18 mouse cellular contexts compared by ENCODE assay signal in the genomic region with DNA sequence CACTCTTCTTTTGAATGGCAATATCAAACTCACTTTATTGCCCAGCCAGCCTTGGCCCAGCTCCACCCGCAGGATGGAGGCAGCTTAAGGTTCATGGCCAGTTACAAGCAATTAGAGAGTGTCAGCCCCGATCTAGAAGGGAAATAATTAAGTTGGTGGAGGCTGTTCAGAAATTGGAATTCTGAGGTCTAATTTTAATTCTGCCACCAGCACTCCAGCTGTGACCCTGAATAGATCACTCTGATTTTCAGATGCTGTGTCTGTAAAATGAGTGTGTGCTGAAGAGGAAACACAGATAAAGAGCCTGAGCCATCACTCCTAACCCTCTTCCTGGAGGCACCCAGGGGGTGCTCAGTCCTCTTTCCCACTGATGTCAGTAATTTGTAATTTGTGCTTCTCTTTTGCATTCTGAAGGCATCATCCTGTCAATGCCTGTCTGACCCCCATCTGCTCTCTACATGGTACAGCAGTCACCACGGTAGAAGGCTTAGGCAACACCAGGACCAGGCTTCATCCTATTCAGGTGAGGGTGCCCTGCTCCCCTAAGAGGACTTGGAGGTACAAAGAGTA. TPM values are rescaled to one million over a fixed set of nuclear protein-coding genes. Genes with fewer than 3 reads are reported as not detected.
DNase-seq lines count a peak whose midpoint lies in the region; ATAC-seq lines count a peak whose summit lies in the region.
"Had no signal": no experiment of that assay in that cellular context is flagged by ENCODE, and none has a peak within 500 bp of the region (broad histone marks: within the 10 kb centered on the region; RNA-seq: fewer than 3 reads in every experiment).

No protein-coding gene starts in this region.

- H3K4me1 ChIP-seq in neural tube, embryonic 12.5 days, result no peaks in the 10 kb centered on the region; the same call in 1 of the 2 replicates
- no peaks in the 10 kb centered on the region for H3K4me1 ChIP-seq in neural tube, embryonic 15.5 days
- H3K4me1 ChIP-seq in hindbrain, embryonic 12.5 days, result peaks cover 7% of the 10 kb centered on the region; the same call in 1 of the 2 replicates
- no peaks in the 10 kb centered on the region for H3K4me1 ChIP-seq in neural tube, embryonic 14.5 days (ENCODE audit: control insufficient read depth, insufficient read depth, low read length)
- H3K4me1 ChIP-seq in heart, embryonic 11.5 days (ENCODE audit: control insufficient read depth, insufficient read depth, low read length), result no peaks in the 10 kb centered on the region
- H3K4me1 ChIP-seq: embryonic facial prominence, embryonic 10.5 days; heart, embryonic 13.5 days had no signal

- H3K27ac ChIP-seq in neural tube, embryonic 12.5 days, result no peak overlapping the region
- no peak overlapping the region for H3K27ac ChIP-seq in neural tube, embryonic 15.5 days (replicated peaks)
- peak overlapping the region; percentile 45 for H3K27ac ChIP-seq in hindbrain, embryonic 12.5 days
- no peak overlapping the region for H3K27ac ChIP-seq in neural tube, embryonic 14.5 days (ENCODE audit: low read depth, low read length)
- H3K27ac ChIP-seq in heart, embryonic 11.5 days (ENCODE audit: low read depth, low read length), result no peak overlapping the region
- H3K27ac ChIP-seq: embryonic facial prominence, embryonic 10.5 days; heart, embryonic 13.5 days; kidney, postnatal 0 days; layer of hippocampus, adult 2 months had no signal

- peak; percentile 66; the same call in 1 of the 2 replicates for ATAC-seq in neural tube, embryonic 12.5 days (ENCODE audit: low FRiP score, low read depth)
- ATAC-seq in neural tube, embryonic 15.5 days (ENCODE audit: low FRiP score), result no peak
- peak; percentile 82 for ATAC-seq in hindbrain, embryonic 12.5 days (ENCODE audit: low FRiP score)
- ATAC-seq in neural tube, embryonic 14.5 days (ENCODE audit: low read depth), result peak; percentile 60
- ATAC-seq in heart, embryonic 11.5 days (replicated peaks; ENCODE audit: insufficient number of reproducible peaks, low FRiP score, low TSS enrichment), result no peak

- no peak overlapping the region for H3K4me3 ChIP-seq in neural tube, embryonic 12.5 days
- no peak overlapping the region for H3K4me3 ChIP-seq in neural tube, embryonic 15.5 days (replicated peaks)
- H3K4me3 ChIP-seq in hindbrain, embryonic 12.5 days, result no peak overlapping the region
- H3K4me3 ChIP-seq in neural tube, embryonic 14.5 days (ENCODE audit: low read depth, low read length), result no peak overlapping the region
- H3K4me3 ChIP-seq in heart, embryonic 11.5 days (ENCODE audit: low read depth, low read length), result no peak overlapping the region
- H3K4me3 ChIP-seq: embryonic facial prominence, embryonic 10.5 days; heart, embryonic 13.5 days; layer of hippocampus, adult 2 months had no signal

- H3K27me3 ChIP-seq in neural tube, embryonic 12.5 days (replicated peaks), result no peaks in the 10 kb centered on the region
- H3K27me3 ChIP-seq in neural tube, embryonic 15.5 days (replicated peaks), result no peaks in the 10 kb centered on the region
- H3K27me3 ChIP-seq in hindbrain, embryonic 12.5 days, result no peaks in the 10 kb centered on the region
- H3K27me3 ChIP-seq in neural tube, embryonic 14.5 days (ENCODE audit: control insufficient read depth, insufficient read depth, low read length), result no peaks in the 10 kb centered on the region
- no peaks in the 10 kb centered on the region for H3K27me3 ChIP-seq in heart, embryonic 11.5 days (ENCODE audit: control insufficient read depth, insufficient read depth, low read length)
- H3K27me3 ChIP-seq: heart, embryonic 13.5 days had no signal

- no peaks in the 10 kb centered on the region for H3K36me3 ChIP-seq in neural tube, embryonic 12.5 days
- H3K36me3 ChIP-seq in neural tube, embryonic 15.5 days, result no peaks in the 10 kb centered on the region
- H3K36me3 ChIP-seq in hindbrain, embryonic 12.5 days, result no peaks in the 10 kb centered on the region
- no peaks in the 10 kb centered on the region for H3K36me3 ChIP-seq in neural tube, embryonic 14.5 days (ENCODE audit: control insufficient read depth, insufficient read depth, low read length)
- no peaks in the 10 kb centered on the region for H3K36me3 ChIP-seq in heart, embryonic 11.5 days (ENCODE audit: control insufficient read depth, insufficient read depth, low read length)
- H3K36me3 ChIP-seq: embryonic facial prominence, embryonic 10.5 days; heart, embryonic 13.5 days had no signal

- peak; percentile 44 to 64 for DNase-seq in cerebellum, postnatal 14 days
- no peak for DNase-seq in cerebellum, postnatal 36 days
- DNase-seq in embryo, embryonic 11 days, result no peak
- DNase-seq: adrenal gland, postnatal 10 days; heart, postnatal 4 days; kidney, adult 11 months; left cerebral cortex, postnatal 4 days; lung, adult 18-20 months had no signal

- 43% methylated on average over 3 of the region's 3 CpGs for WGBS in neural tube, embryonic 12.5 days
- 23% methylated on average over 3 of the region's 3 CpGs for WGBS in neural tube, embryonic 15.5 days
- WGBS in hindbrain, embryonic 12.5 days, result 62% methylated on average over 3 of the region's 3 CpGs
- WGBS in neural tube, embryonic 14.5 days, result 26% methylated on average over 3 of the region's 3 CpGs
- WGBS in heart, embryonic 11.5 days (ENCODE audit: insufficient replicate concordance), result 69% methylated on average over 3 of the region's 3 CpGs

- H3K9ac ChIP-seq in neural tube, embryonic 12.5 days, result no peak overlapping the region
- H3K9ac ChIP-seq in neural tube, embryonic 15.5 days (replicated peaks), result no peak overlapping the region
- H3K9ac ChIP-seq in hindbrain, embryonic 12.5 days, result no peak overlapping the region
- H3K9ac ChIP-seq in neural tube, embryonic 14.5 days (replicated peaks; ENCODE audit: low read depth, low read length), result no peak overlapping the region
- H3K9ac ChIP-seq in heart, embryonic 11.5 days (ENCODE audit: low read depth, low read length), result no peak overlapping the region
- H3K9ac ChIP-seq: heart, embryonic 13.5 days had no signal

- H3K4me2 ChIP-seq in neural tube, embryonic 12.5 days (replicated peaks), result no peak overlapping the region
- H3K4me2 ChIP-seq in neural tube, embryonic 15.5 days, result no peak overlapping the region
- H3K4me2 ChIP-seq in hindbrain, embryonic 12.5 days (replicated peaks), result no peak overlapping the region
- no peak overlapping the region for H3K4me2 ChIP-seq in neural tube, embryonic 14.5 days (ENCODE audit: low read depth, low read length)
- H3K4me2 ChIP-seq in heart, embryonic 11.5 days, result no peak overlapping the region
- H3K4me2 ChIP-seq: heart, embryonic 13.5 days had no signal

- no peaks in the 10 kb centered on the region for H3K9me3 ChIP-seq in neural tube, embryonic 12.5 days
- no peaks in the 10 kb centered on the region for H3K9me3 ChIP-seq in neural tube, embryonic 15.5 days (replicated peaks)
- H3K9me3 ChIP-seq in hindbrain, embryonic 12.5 days (replicated peaks), result no peaks in the 10 kb centered on the region
- no peaks in the 10 kb centered on the region for H3K9me3 ChIP-seq in neural tube, embryonic 14.5 days (ENCODE audit: control insufficient read depth, low read length)
- no peaks in the 10 kb centered on the region for H3K9me3 ChIP-seq in heart, embryonic 11.5 days (replicated peaks; ENCODE audit: control insufficient read depth, low read length)
- H3K9me3 ChIP-seq: embryonic facial prominence, embryonic 10.5 days; heart, embryonic 13.5 days had no signal

RNA-seq across cellular contexts. Expression of a gene that starts 17.1 kb away (rescaled TPM):
- 0.18 and 0.24 TPM in 2 replicates for polyA plus RNA-seq in neural tube, embryonic 12.5 days (2016; fragmentation: Nextera tagmentation; extraction: Ambion mirVana)
- polyA plus RNA-seq in neural tube, embryonic 15.5 days (2015; fragmentation: Nextera tagmentation; extraction: Ambion mirVana), result 0.22 TPM in 2 replicates
- polyA plus RNA-seq in hindbrain, embryonic 12.5 days (2016; fragmentation: Nextera tagmentation; extraction: Ambion mirVana), result 0.17 and 0.34 TPM in 2 replicates
- 0.08 and 0.28 TPM in 2 replicates for polyA plus RNA-seq in neural tube, embryonic 14.5 days (2014; fragmentation: Nextera tagmentation; extraction: Ambion mirVana)
- polyA plus RNA-seq in heart, embryonic 11.5 days (2014; fragmentation: Nextera tagmentation; extraction: Ambion mirVana), result 0.34 and 0.39 TPM in 2 replicates

RNA-seq across cellular contexts. Expression of a gene that starts 28.1 kb away (rescaled TPM):
- polyA plus RNA-seq in neural tube, embryonic 12.5 days (2016; fragmentation: Nextera tagmentation; extraction: Ambion mirVana), result 26.0 and 26.5 TPM in 2 replicates
- polyA plus RNA-seq in neural tube, embryonic 15.5 days (2015; fragmentation: Nextera tagmentation; extraction: Ambion mirVana), result 24.8 and 25.4 TPM in 2 replicates
- 26.1 and 27.6 TPM in 2 replicates for polyA plus RNA-seq in hindbrain, embryonic 12.5 days (2016; fragmentation: Nextera tagmentation; extraction: Ambion mirVana)
- polyA plus RNA-seq in neural tube, embryonic 14.5 days (2014; fragmentation: Nextera tagmentation; extraction: Ambion mirVana), result 25.7 and 28.8 TPM in 2 replicates
- 11.1 and 11.5 TPM in 2 replicates for polyA plus RNA-seq in heart, embryonic 11.5 days (2014; fragmentation: Nextera tagmentation; extraction: Ambion mirVana)

RNA-seq across cellular contexts. Expression of a gene that starts 51.0 kb away (rescaled TPM):
- polyA plus RNA-seq in neural tube, embryonic 12.5 days (2016; fragmentation: Nextera tagmentation; extraction: Ambion mirVana), result 14.3 and 14.8 TPM in 2 replicates
- 2.3 and 5.0 TPM in 2 replicates for polyA plus RNA-seq in neural tube, embryonic 15.5 days (2015; fragmentation: Nextera tagmentation; extraction: Ambion mirVana)
- polyA plus RNA-seq in hindbrain, embryonic 12.5 days (2016; fragmentation: Nextera tagmentation; extraction: Ambion mirVana), result 17.3 and 18.0 TPM in 2 replicates
- polyA plus RNA-seq in neural tube, embryonic 14.5 days (2014; fragmentation: Nextera tagmentation; extraction: Ambion mirVana), result 1.9 and 2.4 TPM in 2 replicates
- polyA plus RNA-seq in heart, embryonic 11.5 days (2014; fragmentation: Nextera tagmentation; extraction: Ambion mirVana), result 18.9 and 21.6 TPM in 2 replicates
- polyA plus RNA-seq: liver, adult 2 months had no signal

Comparison
In these comparisons a context has a peak if more than half of its experiments do, and no peak if none do; other contexts are left out.
1. DNase-seq: peak in cerebellum, postnatal 14 days (2 of 2); none in cerebellum, postnatal 36 days (0 of 2) and embryo, embryonic 11 days (single experiment).
2. ATAC-seq: peak in neural tube, embryonic 12.5 days (single experiment), hindbrain, embryonic 12.5 days (single experiment) and neural tube, embryonic 14.5 days (single experiment); none in neural tube, embryonic 15.5 days (single experiment) and heart, embryonic 11.5 days (single experiment).